ENCODE assay signal across 8 mouse cellular contexts in genomic region chr15:12550376-12550775, GRCm38 (mm10).
A peak's percentile ranks its signal among the peaks of the same experiment; 100 is the strongest.
DNase-seq lines count a peak whose midpoint lies in the region; ATAC-seq and TF ChIP-seq lines count a peak whose summit lies in the region.

No protein-coding gene starts in this region.

- H3K4me3 ChIP-seq in forebrain, embryonic 12.5 days (replicated peaks), result no peak overlapping the region
- no peak overlapping the region for H3K4me3 ChIP-seq in forebrain, embryonic 16.5 days (replicated peaks; ENCODE audit: low read length)
- H3K4me3 ChIP-seq in brown adipose tissue, adult 24 weeks (ENCODE audit: insufficient read depth, low read depth, low read length), result peak overlapping the region; percentile 79
- no peak overlapping the region for H3K4me3 ChIP-seq in hindbrain, embryonic 15.5 days
- H3K4me3 ChIP-seq in lung, adult 2 months (replicated peaks; ENCODE audit: extremely low read depth, low read depth, low read length), result no peak overlapping the region

- TF ChIP-seq CTCF in lung, adult 2 months (IDR thresholded peaks at IDR 0.05; ENCODE audit: insufficient read depth, low read length), result no peak

- H3K27me3 ChIP-seq in forebrain, embryonic 12.5 days, result 0 out of 2 replicates have a peak, but pooled peaks cover 13% of the 10 kb centered on the region
- 0 out of 2 replicates have a peak, but pooled peaks cover 5% of the 10 kb centered on the region for H3K27me3 ChIP-seq in forebrain, embryonic 16.5 days (replicated peaks; ENCODE audit: control insufficient read depth, insufficient read depth, low read length)
- H3K27me3 ChIP-seq in hindbrain, embryonic 15.5 days, result no peaks in the 10 kb centered on the region

- no peak overlapping the region for H3K27ac ChIP-seq in forebrain, embryonic 12.5 days
- no peak overlapping the region for H3K27ac ChIP-seq in forebrain, embryonic 16.5 days (ENCODE audit: low read length)
- H3K27ac ChIP-seq in brown adipose tissue, adult 24 weeks (replicated peaks; ENCODE audit: low read depth, low read length), result peak overlapping the region; percentile 66
- no peak overlapping the region for H3K27ac ChIP-seq in hindbrain, embryonic 15.5 days (replicated peaks)

- no peak for TF ChIP-seq POLR2A in lung, adult 2 months (IDR thresholded peaks at IDR 0.05; ENCODE audit: borderline replicate concordance, extremely low read depth, low read depth, low read length)

- WGBS in forebrain, embryonic 12.5 days, result 25% methylated on average over 9 of the region's 9 CpGs
- WGBS in forebrain, embryonic 16.5 days, result 17% methylated on average over 9 of the region's 9 CpGs
- 31% methylated on average over 9 of the region's 9 CpGs for WGBS in hindbrain, embryonic 15.5 days
- 25% methylated on average over 9 of the region's 9 CpGs for WGBS in lung, adult 2 months

- H3K36me3 ChIP-seq in forebrain, embryonic 12.5 days (replicated peaks), result no peaks in the 10 kb centered on the region
- no peaks in the 10 kb centered on the region for H3K36me3 ChIP-seq in forebrain, embryonic 16.5 days (ENCODE audit: control insufficient read depth, insufficient read depth)
- no peaks in the 10 kb centered on the region for H3K36me3 ChIP-seq in hindbrain, embryonic 15.5 days

- no peak overlapping the region for H3K9ac ChIP-seq in forebrain, embryonic 12.5 days
- no peak overlapping the region for H3K9ac ChIP-seq in forebrain, embryonic 16.5 days (replicated peaks; ENCODE audit: low read depth, low read length)
- H3K9ac ChIP-seq in hindbrain, embryonic 15.5 days, result no peak overlapping the region

- DNase-seq in lung, adult 2 months, result peak; percentile 39

- H3K4me2 ChIP-seq in forebrain, embryonic 12.5 days, result peak overlapping the region; percentile 90
- no peak overlapping the region for H3K4me2 ChIP-seq in forebrain, embryonic 16.5 days (ENCODE audit: low read length)
- H3K4me2 ChIP-seq in hindbrain, embryonic 15.5 days, result peak overlapping the region; percentile 95

- no peak for ATAC-seq in forebrain, embryonic 12.5 days (ENCODE audit: low FRiP score)
- ATAC-seq in forebrain, embryonic 16.5 days, result no peak
- no peak for ATAC-seq in hindbrain, embryonic 15.5 days (ENCODE audit: low FRiP score, low read depth)
- no peak for ATAC-seq in megakaryocyte-erythroid progenitor cell, adult 5-6 weeks (replicated peaks; ENCODE audit: low FRiP score, low TSS enrichment, poor library complexity, severe bottlenecking)
- ATAC-seq in erythroblast, adult 5-6 weeks (replicated peaks; ENCODE audit: low FRiP score, poor library complexity, severe bottlenecking), result no peak
- ATAC-seq in CD4-positive, CD25-positive, alpha-beta regulatory T cell, adult 4 months, result no peak

- H3K4me1 ChIP-seq in forebrain, embryonic 12.5 days, result peaks cover 30% of the 10 kb centered on the region
- H3K4me1 ChIP-seq in forebrain, embryonic 16.5 days (replicated peaks; ENCODE audit: control insufficient read depth, insufficient read depth, low read length), result peaks cover 13% of the 10 kb centered on the region
- peaks cover 25% of the 10 kb centered on the region for H3K4me1 ChIP-seq in brown adipose tissue, adult 24 weeks (ENCODE audit: control insufficient read depth, insufficient read depth, insufficient read length, low read length)
- H3K4me1 ChIP-seq in hindbrain, embryonic 15.5 days (replicated peaks), result peaks cover 22% of the 10 kb centered on the region
- peaks cover 6% of the 10 kb centered on the region for H3K4me1 ChIP-seq in lung, adult 2 months (ENCODE audit: control insufficient read depth, insufficient read depth, low read length)

- H3K9me3 ChIP-seq in forebrain, embryonic 12.5 days, result no peaks in the 10 kb centered on the region
- no peaks in the 10 kb centered on the region for H3K9me3 ChIP-seq in forebrain, embryonic 16.5 days (ENCODE audit: control insufficient read depth, low read length)
- H3K9me3 ChIP-seq in hindbrain, embryonic 15.5 days, result no peaks in the 10 kb centered on the region
